Mouse (Mus musculus) heart, adult 2 months (tissue): ENCODE data around the gene Mms19. TPM values are rescaled to one million over a fixed set of nuclear protein-coding genes. Genes with fewer than 3 reads are reported as not detected.

Experiments
- DNase-seq, 2 experiments: peaks; one replicate each; pipeline ENCODE4 v3.0.0; 2021
- H3K27ac ChIP-seq: fragments of 200-600 bp; 2 replicates; pipeline ENCODE4 v1.8.1; 2022
- H3K27me3 ChIP-seq: fragments of 200-500 bp; 2 replicates; pipeline ENCODE4 v1.6.1; 2012; ENCODE audit warnings: mild to moderate bottlenecking, low read length, inconsistent platforms, mixed read lengths; ENCODE audit not compliant: control insufficient read depth, insufficient read depth
- H3K36me3 ChIP-seq: fragments of 200-500 bp; 2 replicates; pipeline ENCODE4 v1.6.1; 2012; ENCODE audit warnings: low read length, inconsistent platforms; ENCODE audit not compliant: control insufficient read depth, insufficient read depth
- H3K4me1 ChIP-seq: fragments of 200-500 bp; 2 replicates; pipeline ENCODE4 v1.6.1; 2011; ENCODE audit warnings: low read length; ENCODE audit not compliant: control insufficient read depth, insufficient read depth
- H3K4me3 ChIP-seq: fragments of 200-600 bp; 2 replicates; pipeline ENCODE4 v1.8.1; 2022
- H3K79me2 ChIP-seq: fragments of 200-500 bp; replicated peaks from 2 replicates; pipeline ENCODE4 v1.6.1; 2012; ENCODE audit warnings: mild to moderate bottlenecking, inconsistent platforms, low read length, moderate library complexity, mixed read lengths; ENCODE audit not compliant: control insufficient read depth, insufficient read depth
- H3K9ac ChIP-seq: fragments of 200-500 bp; 2 replicates; pipeline ENCODE4 v1.6.1; 2012; ENCODE audit warnings: low read depth, mild to moderate bottlenecking, control low read depth, inconsistent platforms, low read length, mixed read lengths
- CTCF ChIP-seq: fragments of 200-600 bp; IDR thresholded peaks from 2 replicates; pipeline ENCODE4 v1.8.1; 2022; ENCODE audit warnings: antibody characterized with exemption, mild to moderate bottlenecking, moderate library complexity
- EP300 ChIP-seq: fragments of 200-500 bp; IDR thresholded peaks from 2 replicates; pipeline ENCODE4 v1.6.1; 2011; ENCODE audit warnings: low read depth, low read length, control low read depth; ENCODE audit not compliant: insufficient read depth
- POLR2A ChIP-seq: fragments of 200-500 bp; IDR thresholded peaks from 2 replicates; pipeline ENCODE4 v1.6.1; 2011; ENCODE audit warnings: mild to moderate bottlenecking, low read depth, low read length, control low read depth; ENCODE audit not compliant: insufficient read depth
- WGBS: fragments of 180-500 bp; shearing (Covaris S2); methylation state at CpG from one replicate; pipeline ENCODE4 v1.1.7; 2018; 5-methylcytosine and 5-hydroxymethylcytosine counted together
- intact Hi-C: fragments of 180-260 bp; cut with DNase I; formaldehyde crosslinking; loops from one replicate; pipeline ENCODE4 v1.15.1; 2025
- polyA plus RNA-seq: library from polyadenylated mRNA; depleted of rRNA; stranded (reverse); fragments of >200 nt; gene quantifications from 2 replicates; pipeline ENCODE4 v1.2.3, GENCODE M21; 2012
- total RNA-seq, 2 experiments: library from RNA; stranded (reverse); gene quantifications; 2 replicates each; pipeline ENCODE4 v1.2.3; 2021

The Mms19 gene
- total and polyA plus RNA-seq, 3 experiments, result 14.2 to 35.4 (median 17.9) TPM

DNA sequence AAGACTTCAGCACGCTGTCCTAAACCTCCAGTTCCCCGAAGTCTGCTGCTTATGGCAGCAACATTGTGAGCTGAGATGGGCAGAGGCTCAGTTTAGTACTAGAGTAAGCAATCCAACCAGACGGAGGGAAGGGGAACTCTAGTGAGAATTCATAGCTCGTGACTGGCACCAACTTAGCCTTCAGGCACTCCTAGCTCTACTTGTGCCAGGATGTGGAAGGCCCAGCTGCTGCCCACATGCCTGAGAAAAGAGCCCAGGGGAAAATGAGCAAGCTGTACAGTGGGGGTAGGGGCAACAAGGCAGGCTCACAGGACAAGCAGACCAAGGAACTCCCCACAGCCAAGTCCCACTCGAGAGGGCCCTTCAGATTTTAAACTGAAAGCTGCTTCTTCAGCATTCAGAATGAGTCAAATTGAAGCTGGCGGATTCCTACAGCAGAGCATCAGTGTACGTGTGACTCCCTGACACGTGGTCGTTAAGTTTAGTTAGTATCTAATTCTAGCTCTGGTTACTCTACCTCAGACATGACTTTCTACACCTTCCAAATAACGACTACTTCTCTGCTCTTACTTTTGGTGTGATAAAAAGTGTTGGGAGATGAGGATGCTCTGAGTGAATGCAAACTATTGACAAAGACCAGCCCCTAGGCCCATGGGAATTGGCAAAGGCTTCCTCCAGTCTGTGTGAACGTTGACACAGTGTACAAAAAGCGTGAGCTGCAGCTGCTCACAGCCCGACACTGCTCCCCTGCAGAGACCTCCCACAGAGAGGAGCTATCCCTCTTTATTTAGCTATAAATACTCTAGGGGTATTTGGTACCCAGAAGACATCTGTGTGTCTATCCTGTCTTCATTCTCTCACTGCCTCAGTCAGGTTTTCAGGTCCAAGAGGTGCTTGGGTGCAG lies 6.8 kb downstream of the Mms19 start:
- WGBS, result 58% methylated on average over 13 of the region's 13 CpGs
- no peaks in the 10 kb centered on the region for H3K27me3 ChIP-seq
- peaks cover 2% of the 10 kb centered on the region; the same call in 1 of the 2 replicates for H3K4me1 ChIP-seq
- no peaks in the 10 kb centered on the region for H3K36me3 ChIP-seq
- no peak overlapping the region for H3K4me3 ChIP-seq
- H3K27ac ChIP-seq, result no peak overlapping the region
- intact Hi-C loops, result no loop called here
- no peak overlapping the region for H3K9ac ChIP-seq
- TF ChIP-seq EP300, result no peak
- TF ChIP-seq POLR2A, result no peak
- TF ChIP-seq CTCF, result no peak
- no peak for DNase-seq
- H3K79me2 ChIP-seq, result peaks cover 12% of the 10 kb centered on the region

DNA sequence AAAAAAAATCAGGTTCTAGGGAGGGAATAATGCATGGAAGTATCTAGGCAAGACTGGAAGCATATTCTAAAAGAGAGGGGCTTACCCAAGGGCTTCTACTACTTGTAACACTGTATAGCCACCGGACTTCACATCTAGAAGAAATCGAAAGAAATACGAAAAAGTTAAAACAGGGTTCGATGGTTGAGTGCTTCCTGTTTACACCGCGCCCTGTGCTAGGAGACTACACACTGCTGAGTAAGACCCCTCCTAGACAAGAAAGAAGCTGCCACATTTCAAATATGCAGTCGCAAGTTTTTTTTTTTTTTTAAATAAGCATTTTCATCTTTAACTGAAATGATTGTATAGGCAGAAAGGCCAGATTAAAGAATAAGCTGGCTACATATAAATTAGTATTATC lies 11.3 kb downstream of the Mms19 start:
- 87% methylated on average over 7 of the region's 7 CpGs for WGBS
- no peak overlapping the region for H3K27ac ChIP-seq
- TF ChIP-seq POLR2A, result no peak
- no peaks in the 10 kb centered on the region for H3K27me3 ChIP-seq
- no peak overlapping the region for H3K4me3 ChIP-seq
- no peak overlapping the region for H3K9ac ChIP-seq
- DNase-seq, result no peak
- peaks cover 2% of the 10 kb centered on the region; the same call in 1 of the 2 replicates for H3K4me1 ChIP-seq
- peaks cover 4% of the 10 kb centered on the region; the same call in 1 of the 2 replicates for H3K79me2 ChIP-seq
- no peaks in the 10 kb centered on the region for H3K36me3 ChIP-seq
- intact Hi-C loops, result no loop called here

- no peaks in the 10 kb centered on the region for H3K4me1 ChIP-seq
- TF ChIP-seq CTCF, result no peak
- TF ChIP-seq POLR2A, result no peak
- TF ChIP-seq EP300, result no peak
- WGBS, result 84% methylated on average over 3 of the region's 3 CpGs
- H3K36me3 ChIP-seq, result no peaks in the 10 kb centered on the region; the same call in 1 of the 2 replicates
- H3K9ac ChIP-seq, result no peak overlapping the region
- no peak for DNase-seq
- H3K27ac ChIP-seq, result no peak overlapping the region
- intact Hi-C loops, result no loop called here
- no peaks in the 10 kb centered on the region for H3K27me3 ChIP-seq
- H3K79me2 ChIP-seq, result no peaks in the 10 kb centered on the region
- H3K4me3 ChIP-seq, result no peak overlapping the region
These were observed 27.4 kb downstream of the Mms19 start for GRCm38 (mm10) chr19:41953574-41953973.

DNA sequence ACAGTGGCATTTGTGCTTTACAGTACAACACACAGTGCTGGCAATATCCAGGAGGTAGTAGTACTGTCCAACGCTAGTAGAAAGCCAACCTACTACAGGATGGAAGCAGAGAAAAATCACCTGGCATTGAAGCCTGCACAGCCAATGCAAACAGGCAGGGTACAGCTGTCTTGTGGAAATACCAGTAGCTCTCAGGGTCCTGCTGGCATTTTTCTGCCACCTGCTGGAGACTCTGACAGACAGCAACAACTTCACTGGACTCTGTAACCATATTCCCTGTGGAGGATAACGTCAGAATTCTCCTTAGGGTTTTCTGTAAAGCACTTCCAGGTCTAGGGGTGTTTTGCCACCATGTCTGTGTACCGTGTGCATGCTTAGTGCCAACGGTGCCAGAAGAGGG lies 28.7 kb downstream of the Mms19 start:
- TF ChIP-seq CTCF (peak; percentile 55), POLR2A (no peak), EP300 (no peak)
- 77% methylated on average over 4 of the region's 4 CpGs for WGBS
- DNase-seq, result no peak
- Histone ChIP-seq H3K36me3 (no peaks in the 10 kb centered on the region; the same call in 1 of the 2 replicates), H3K4me1 (no peaks in the 10 kb centered on the region), H3K27ac (no peak overlapping the region), H3K27me3 (no peaks in the 10 kb centered on the region), H3K79me2 (no peaks in the 10 kb centered on the region), H3K9ac (no peak overlapping the region), H3K4me3 (no peak overlapping the region)
- intact Hi-C loops, result no loop called here

DNA sequence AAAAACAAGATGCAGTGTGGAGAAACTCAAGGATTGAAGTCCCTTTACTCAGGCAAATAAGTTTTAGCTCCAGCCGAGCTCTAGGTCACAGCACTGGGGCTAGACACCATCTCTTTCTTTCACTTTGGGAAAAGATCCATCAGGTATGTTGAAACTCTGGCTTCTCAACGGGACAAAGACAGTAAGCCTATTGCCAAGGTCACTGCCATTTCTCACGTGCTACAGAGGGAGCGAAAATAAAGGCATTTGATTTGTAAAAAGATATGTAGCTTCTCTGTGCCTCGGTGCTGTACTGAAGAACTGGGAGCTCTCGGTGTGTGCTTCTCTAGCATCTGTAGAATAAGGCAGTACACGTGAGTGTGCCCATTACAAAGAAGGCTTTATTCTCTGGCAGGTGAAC lies 37.1 kb downstream of the Mms19 start:
- no peaks in the 10 kb centered on the region; the same call in 1 of the 2 replicates for H3K36me3 ChIP-seq
- no peaks in the 10 kb centered on the region for H3K79me2 ChIP-seq
- H3K9ac ChIP-seq, result no peak overlapping the region
- no peak overlapping the region for H3K27ac ChIP-seq
- WGBS, result 90% methylated on average over 7 of the region's 7 CpGs
- intact Hi-C loops, result no loop called here
- no peaks in the 10 kb centered on the region for H3K27me3 ChIP-seq
- no peaks in the 10 kb centered on the region for H3K4me1 ChIP-seq
- H3K4me3 ChIP-seq, result no peak overlapping the region
- TF ChIP-seq POLR2A, result no peak
- no peak for TF ChIP-seq EP300
- no peak for TF ChIP-seq CTCF
- DNase-seq, result no peak

DNA sequence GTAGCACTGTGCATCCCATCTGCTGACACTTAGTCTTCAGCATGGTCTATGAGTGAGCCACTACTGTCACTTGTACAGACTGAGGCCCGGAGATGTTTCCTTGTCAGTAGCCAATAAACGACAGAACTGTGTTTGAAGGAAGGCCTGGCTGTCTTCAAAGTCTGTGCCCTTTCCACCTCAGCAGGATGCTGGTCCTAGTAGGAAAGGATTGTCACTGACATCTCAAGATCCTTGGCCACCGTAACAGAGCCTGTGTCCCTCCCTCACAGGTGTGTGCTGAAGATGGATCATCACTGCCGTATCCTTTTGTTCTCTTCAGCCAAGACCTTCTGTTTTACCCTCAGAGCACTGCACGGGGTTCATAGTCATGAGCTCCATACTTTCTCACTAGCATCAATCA lies 42.4 kb downstream of the Mms19 start:
- DNase-seq, result no peak
- no peak overlapping the region for H3K4me3 ChIP-seq
- 90% methylated on average over 5 of the region's 5 CpGs for WGBS
- no peak overlapping the region for H3K27ac ChIP-seq
- H3K9ac ChIP-seq, result no peak overlapping the region
- TF ChIP-seq CTCF (no peak), POLR2A (no peak), EP300 (no peak)
- no peaks in the 10 kb centered on the region for H3K79me2 ChIP-seq
- no peaks in the 10 kb centered on the region for H3K36me3 ChIP-seq
- peaks cover 2% of the 10 kb centered on the region for H3K4me1 ChIP-seq
- no peaks in the 10 kb centered on the region for H3K27me3 ChIP-seq
- intact Hi-C loops, result loop anchor here (10.0 kb wide), 1 partner anchor 206 kb away; the partner anchor contains the start of gene Marveld1
